Mouse (Mus musculus) thymus, adult 18-20 months (tissue): Measurements from ENCODE around the gene Bclaf1.

Experiments
- DNase-seq, 2 experiments: peaks; one replicate each; pipeline ENCODE4 v3.0.0; 2022; ENCODE audit warnings: mixed read lengths in 2 of 2

The Bclaf1 gene

GRCm38 (mm10) chr10:20317466-20317865, 5.2 kb downstream of the Bclaf1 start:
- no peak for DNase-seq

GRCm38 (mm10) chr10:20326226-20326625, 14.0 kb downstream of the Bclaf1 start:
- DNase-seq: no peak

DNA sequence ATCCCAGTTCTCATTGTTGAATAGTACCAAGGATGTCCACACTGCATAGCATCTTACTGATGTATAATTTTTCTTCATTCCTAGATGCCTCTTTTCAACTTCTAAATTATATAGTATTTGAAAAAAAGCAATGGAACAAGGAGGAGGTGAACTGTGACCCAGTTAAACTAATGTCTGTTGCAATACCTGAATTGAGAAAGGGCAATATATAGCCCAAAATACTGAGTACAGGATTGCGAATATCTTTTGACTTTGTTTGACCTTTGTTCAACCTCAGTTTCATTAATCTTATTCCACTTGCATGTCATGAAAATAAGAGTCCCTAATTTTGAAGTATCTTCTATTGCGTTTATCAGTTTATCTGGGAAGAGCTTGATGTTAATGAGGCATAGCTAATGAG, 19.0 kb downstream of the Bclaf1 start:
- no peak for DNase-seq

- DNase-seq: no peak
These were observed 25.6 kb downstream of the Bclaf1 start for GRCm38 (mm10) chr10:20337872-20338271.

GRCm38 (mm10) chr10:20345736-20346135, 33.5 kb downstream of the Bclaf1 start:
- no peak for DNase-seq

GRCm38 (mm10) chr10:20347285-20348214, 35.3 kb downstream of the Bclaf1 start, which contains the start of gene Mtfr2:
Mtfr2 (plus strand) TSS chr10:20347770.
- DNase-seq: peak; percentile 88 to 91

- no peak for DNase-seq
These were observed 36.6 kb downstream of the Bclaf1 start for GRCm38 (mm10) chr10:20348894-20349293.

DNA sequence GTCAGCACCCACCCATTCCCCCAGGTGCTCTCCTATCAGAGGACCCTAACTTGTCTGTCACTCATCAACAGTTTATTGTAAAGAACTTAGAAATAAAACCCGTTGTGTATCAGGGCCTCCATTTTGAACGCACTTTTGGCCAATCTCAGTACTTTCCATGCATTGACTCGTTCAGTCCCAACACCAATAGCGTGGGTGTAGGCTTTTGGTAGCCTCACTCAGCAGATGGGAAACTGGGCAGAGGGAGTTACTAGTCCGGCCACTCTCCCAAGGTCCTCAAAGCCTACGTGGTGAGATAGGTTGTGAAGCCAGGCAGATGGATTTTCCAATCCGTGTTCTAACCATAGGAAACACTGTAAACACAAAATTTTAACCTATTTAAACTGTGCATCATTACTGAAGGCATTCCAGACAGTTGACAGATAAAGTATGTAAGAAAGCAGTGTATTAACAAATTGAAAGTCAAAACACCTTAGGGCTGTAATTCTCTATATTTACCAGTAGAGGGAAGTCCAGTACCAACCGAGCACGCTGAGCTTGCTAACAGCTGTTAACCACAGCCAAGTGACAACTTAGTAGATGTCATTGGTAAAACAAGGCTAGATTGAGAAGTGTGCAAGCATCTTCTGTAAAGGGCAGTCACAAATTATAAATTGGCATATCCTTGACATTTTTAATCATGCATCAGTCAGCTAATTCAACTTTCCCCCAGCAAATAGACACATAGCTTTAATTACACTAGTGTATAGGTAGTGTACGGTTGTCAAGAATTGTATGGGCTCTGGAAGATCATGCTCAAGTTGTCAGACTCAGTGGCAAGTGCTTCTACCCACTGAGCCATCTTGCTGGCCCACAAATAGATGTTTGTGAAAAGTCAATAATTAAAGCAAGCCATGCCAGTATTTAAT, 49.5 kb downstream of the Bclaf1 start:
- no peak for DNase-seq

- DNase-seq: no peak
These were observed 50.3 kb downstream of the Bclaf1 start for GRCm38 (mm10) chr10:20362450-20363118.

GRCm38 (mm10) chr10:20372046-20372445, 59.8 kb downstream of the Bclaf1 start:
- no peak for DNase-seq

GRCm38 (mm10) chr10:20377621-20378020, 65.4 kb downstream of the Bclaf1 start:
- no peak for DNase-seq

DNA sequence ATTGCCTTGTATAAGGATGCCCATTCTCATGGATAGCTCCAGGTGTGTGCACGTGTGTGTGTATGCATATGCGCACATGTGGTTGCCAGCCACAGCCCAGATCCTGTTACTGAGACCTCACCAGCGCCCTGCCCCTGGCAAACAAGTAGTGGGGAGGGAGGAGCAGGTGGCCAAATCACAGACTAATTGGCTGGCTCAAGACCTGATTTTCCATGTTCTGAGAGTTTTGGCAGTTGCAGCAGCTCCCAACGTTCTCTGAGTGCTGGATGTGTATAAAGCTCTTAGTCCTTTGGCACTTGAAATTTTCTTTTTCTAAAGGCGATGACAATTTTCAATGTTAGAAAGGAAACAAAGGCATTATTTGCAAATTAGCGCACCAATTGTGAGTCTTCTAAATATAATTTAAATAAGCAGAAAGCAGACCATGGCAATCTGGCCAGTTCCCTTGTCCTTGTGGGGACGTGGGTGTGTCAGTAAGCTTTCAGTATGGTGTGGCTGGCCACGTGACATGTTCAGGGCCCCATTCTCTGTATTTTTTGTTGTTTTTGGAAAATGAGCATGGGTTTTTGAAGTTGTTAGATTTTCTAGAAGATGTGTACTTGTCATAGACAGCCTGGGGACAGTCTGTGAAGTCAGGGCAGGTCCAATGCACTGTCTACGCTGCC, 66.9 kb downstream of the Bclaf1 start:
- no peak for DNase-seq

DNA sequence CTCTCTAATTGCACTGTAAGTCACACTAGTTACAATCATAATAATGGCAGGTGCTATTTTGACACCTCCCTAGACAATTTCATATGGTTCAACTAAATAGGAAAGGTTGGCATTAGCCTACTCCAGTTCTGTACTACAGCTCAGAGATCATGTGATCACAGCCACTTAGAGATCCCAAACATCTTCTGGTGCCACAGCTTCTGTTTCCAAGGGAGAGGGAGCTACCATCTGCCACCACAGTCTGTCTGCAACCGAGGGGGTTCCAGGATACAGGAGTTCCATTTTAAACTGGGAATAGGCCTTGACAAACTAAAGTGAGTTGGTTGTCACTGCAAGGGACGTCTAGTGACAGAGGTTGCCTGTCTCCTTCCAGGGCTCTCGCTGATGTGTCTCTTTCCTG, 68.5 kb downstream of the Bclaf1 start:
- DNase-seq: no peak

- no peak for DNase-seq
These were observed 69.1 kb downstream of the Bclaf1 start for GRCm38 (mm10) chr10:20381352-20381751.

- no peak for DNase-seq
These were observed 70.6 kb downstream of the Bclaf1 start for GRCm38 (mm10) chr10:20382807-20383419.

DNA sequence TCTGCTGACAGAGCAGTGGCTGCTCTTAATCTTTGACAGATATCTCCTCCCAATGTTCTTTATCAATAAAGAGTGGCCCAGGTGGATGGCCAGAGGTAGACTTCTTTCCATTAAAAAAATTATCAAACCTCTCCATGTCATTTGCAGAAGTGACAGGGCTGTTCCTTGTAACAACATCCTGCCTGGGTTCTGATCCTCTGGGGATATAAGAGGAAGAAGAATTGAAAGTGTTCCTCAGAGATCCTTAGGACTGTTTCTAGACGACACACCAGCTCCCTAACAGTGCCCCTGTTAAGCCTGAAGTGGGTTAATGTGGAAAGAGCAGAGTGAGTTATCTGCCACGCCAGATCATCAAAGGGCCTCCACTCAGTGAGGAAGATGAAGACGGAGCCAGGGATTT, 78.3 kb downstream of the Bclaf1 start:
- DNase-seq: no peak
